Mouse (Mus musculus): ENCODE data around the gene Slamf9.

The Slamf9 gene

GRCm38 (mm10) chr1:172489585-172490250 is 14.6 kb downstream of the Slamf9 start:
- no peak for DNase-seq (ENCODE audit: low spot score)

- peak; percentile 87 for DNase-seq (ENCODE audit: low spot score)
Measured at GRCm38 (mm10) chr1:172490261-172490661, 15.1 kb downstream of the Slamf9 start.

- DNase-seq (ENCODE audit: low spot score): no peak
Measured at GRCm38 (mm10) chr1:172492047-172492446, 16.9 kb downstream of the Slamf9 start.

GRCm38 (mm10) chr1:172493516-172493915 is 18.4 kb downstream of the Slamf9 start:
- no peak for DNase-seq (ENCODE audit: low spot score)

DNA sequence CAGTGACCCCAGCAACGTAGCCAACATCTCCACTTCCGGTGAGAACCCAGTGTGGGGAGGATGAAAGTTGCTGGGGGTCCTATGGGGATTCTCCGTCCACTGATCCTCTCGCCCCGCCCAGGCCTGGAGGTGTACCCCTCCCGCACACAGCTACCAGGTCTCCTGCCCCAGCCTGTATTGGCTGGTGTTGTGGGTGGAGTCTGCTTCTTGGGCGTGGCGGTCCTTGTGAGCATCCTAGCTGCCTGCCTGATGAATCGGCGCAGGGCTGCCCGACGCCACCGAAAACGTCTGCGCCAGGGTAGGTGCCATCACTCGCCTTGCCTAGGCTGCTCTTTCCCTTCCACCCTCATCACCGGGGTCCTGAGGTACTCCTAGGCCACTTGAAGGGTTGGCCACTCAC is 20.9 kb downstream of the Slamf9 start:
- no peak for DNase-seq (ENCODE audit: low spot score)

DNA sequence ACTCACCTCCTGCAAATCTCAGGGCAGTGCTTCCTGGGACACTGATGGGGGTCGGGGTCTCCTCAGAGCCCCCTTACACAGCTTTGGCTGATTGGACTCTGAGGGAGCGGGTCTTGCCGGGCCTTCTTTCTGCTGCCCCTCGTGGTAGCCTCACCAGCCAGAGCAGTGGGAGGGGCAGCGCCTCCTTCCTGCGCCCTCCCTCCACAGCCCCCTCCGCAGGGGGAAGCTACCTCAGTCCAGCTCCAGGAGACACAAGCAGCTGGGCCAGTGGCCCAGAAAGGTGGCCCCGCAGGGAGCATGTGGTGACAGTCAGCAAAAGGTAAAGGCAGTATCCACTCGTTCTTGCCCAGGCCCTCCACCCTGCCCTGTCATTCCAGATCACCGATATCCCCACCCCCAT is 22.3 kb downstream of the Slamf9 start:
- no peak for DNase-seq (ENCODE audit: low spot score)

- peak; percentile 83 for DNase-seq (ENCODE audit: low spot score)
Measured at GRCm38 (mm10) chr1:172499765-172500441, 24.7 kb downstream of the Slamf9 start, which contains the start of gene Tagln2. Tagln2 (plus strand) TSS chr1:172500047.

- peak; percentile 54 for DNase-seq (ENCODE audit: low spot score)
Measured at GRCm38 (mm10) chr1:172500451-172501370, 25.6 kb downstream of the Slamf9 start.

DNA sequence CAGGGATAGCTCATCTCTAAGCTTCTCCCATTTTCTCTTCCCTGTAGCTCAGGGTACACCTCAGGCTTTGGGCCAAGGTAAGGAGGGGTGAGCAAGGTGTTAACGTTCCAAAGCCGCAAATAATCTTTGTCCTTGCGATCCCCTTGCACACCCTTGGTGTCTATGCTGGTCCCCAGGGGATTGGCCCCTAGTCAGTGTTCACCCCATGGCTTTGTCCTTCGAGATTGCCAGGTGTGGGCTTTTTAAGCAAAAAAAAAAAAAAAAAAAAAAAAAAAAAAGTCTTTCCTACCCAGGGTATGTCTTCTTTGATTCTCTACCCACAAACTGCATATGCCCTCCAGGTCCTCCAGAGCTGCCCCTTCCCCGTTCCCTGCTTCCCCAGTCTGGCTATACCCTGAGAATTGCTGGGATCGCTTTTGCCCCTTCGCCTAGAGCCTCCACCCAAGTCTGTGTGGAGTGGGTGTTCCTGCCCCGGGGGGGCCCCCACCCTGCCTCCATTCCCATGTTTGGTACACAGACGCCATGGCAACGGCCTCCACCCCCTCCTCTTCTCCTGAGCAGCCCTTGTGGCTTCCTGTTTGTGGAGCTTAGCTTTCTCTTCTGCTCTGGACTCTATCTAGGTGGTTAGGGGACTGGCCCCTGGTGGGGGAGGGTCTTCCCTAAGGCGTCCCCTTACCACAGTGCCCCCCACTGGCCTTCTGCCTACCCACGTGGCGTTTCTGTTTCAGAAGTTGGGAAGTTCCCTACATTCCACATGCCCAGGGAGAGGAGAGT is 26.4 kb downstream of the Slamf9 start:
- DNase-seq (ENCODE audit: low spot score): peak; percentile 53

- no peak for DNase-seq (ENCODE audit: low spot score)
Measured at GRCm38 (mm10) chr1:172502145-172503110, 27.3 kb downstream of the Slamf9 start.

GRCm38 (mm10) chr1:172503111-172503997 is 28.2 kb downstream of the Slamf9 start:
- DNase-seq (ENCODE audit: low spot score): no peak

GRCm38 (mm10) chr1:172504756-172505155 is 29.6 kb downstream of the Slamf9 start:
- DNase-seq (ENCODE audit: low spot score): no peak

DNA sequence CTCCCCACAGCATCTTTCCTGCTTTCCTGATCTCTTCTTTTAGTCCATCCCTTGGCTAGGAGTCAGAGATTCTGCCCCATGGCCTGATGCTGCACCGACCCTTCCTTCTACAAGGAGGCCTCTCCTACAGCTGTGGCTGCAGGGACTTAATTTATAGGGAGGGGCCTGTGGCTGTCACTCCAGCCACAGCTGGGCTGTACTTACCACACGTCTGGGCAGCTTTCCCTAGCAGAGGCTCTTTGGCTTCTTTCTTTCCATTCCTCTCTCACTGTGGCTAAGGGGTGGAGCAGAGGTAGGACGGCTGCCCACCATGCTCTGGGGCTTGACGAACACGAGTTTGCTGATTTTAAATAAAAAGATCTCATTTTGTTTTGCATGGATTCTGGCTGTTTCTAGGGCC is 31.8 kb downstream of the Slamf9 start:
- DNase-seq (ENCODE audit: low spot score): no peak

DNA sequence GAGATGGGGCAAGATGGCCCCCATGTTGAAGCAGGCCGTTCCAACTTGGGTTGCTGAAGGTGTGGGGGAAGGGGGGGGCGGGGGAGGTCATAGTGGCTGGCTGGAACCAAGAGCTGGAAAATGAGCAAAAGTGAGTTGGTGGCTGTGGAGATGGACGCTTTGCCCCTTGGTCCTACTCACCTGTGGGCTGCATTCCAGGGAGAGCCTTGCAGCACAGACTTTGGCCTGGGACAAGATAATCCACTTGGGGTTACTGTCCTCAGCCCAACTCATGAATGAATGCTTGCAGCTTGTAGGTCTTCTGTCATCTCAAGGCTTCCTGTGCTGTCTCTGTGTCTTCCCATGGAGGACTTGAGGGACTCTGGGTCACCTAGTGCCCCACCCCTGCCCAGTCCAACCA is 32.5 kb downstream of the Slamf9 start:
- no peak for DNase-seq (ENCODE audit: low spot score)

- DNase-seq (ENCODE audit: low spot score): no peak
Measured at GRCm38 (mm10) chr1:172508172-172508571, 33.0 kb downstream of the Slamf9 start.

DNA sequence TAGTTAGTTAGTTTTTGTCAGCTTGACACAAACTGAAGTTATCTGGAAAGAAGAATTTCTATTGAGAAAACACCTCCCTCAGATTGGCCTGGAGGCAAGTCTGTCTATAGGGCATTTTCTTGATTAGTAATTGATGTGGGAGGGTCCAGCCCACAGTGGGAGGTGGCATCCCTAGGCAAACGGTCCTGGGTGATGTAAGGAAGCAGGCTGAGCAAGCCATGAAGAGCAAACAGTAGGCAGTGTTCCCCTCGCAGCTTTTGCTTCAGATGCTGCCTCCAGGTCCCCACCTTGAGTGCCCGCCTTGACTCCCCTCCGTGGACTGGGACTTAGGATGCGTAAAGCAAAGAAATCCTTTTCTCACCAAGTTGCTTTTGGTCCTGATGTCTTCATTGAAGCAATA is 34.1 kb downstream of the Slamf9 start:
- DNase-seq (ENCODE audit: low spot score): no peak

DNA sequence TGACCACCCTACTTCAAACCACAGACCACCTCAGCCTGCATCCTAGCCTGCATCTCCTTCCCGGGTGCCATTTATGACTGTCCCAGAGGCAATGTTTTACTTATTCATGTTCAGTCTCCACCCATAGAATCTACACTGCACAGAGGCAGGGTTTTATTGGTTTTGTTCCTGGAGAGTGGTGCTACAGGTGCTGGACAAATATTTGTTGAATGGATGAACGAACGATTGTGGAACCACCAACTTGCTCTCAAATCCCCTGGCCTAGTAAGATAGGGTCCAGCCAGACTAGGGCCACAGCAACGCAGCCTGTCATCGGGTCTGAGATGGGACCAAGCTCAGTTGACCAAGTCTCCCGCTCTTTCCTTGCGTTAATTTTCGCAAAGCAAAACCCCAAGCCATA is 34.8 kb downstream of the Slamf9 start:
- no peak for DNase-seq (ENCODE audit: low spot score)

- no peak for DNase-seq (ENCODE audit: low spot score)
Measured at GRCm38 (mm10) chr1:172510421-172510972, 35.3 kb downstream of the Slamf9 start.

DNA sequence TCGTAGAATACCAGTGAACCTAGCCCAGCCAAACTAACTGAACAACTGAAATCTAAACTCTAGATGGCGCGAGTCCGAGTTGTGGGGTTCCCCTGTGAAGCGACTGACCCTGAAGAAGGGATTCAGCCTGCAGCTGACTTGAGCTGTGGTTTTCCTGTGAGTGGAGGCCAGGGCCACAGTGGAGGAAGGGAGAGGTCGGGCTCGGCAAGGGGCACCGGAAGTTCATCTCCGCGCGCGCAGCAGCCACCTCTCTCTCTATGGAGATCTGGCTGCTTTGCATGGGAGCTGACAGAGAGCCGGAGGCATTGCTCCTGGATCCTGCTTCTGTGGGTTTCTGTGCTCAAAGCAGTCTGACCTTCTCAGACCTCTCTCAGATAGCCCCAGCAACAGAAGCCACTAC is 37.8 kb downstream of the Slamf9 start:
- DNase-seq (ENCODE audit: low spot score): peak; percentile 51
